Mouse (Mus musculus): ENCODE results near the gene Teddm1a. TPM values are rescaled to one million over a fixed set of nuclear protein-coding genes. Genes with fewer than 3 reads are reported as not detected.

The Teddm1a gene
- total and polyA plus RNA-seq, 3 experiments = not detected

DNA sequence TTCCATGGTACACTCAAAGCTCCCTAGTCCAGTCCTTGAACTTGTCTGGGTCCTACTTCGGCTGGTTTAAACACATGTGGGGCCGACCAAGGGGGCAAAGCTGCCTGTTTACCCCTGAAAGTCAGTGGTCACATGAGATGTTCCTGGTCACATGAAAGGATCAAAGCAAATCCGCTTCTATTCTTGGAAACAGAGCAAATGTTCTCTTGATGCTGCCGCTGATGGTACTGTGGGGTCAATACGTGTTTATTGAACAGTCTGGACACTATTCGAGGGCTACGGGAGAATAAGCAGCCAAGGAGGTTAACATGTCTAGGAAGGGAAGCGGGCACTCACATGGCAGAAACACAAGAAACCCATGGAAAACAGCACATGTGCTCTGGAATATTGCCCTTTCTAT lies 5.7 kb downstream of the Teddm1a start:
- no peak overlapping the region for H3K4me2 ChIP-seq (ENCODE audit: insufficient read depth, low read depth, poor library complexity, severe bottlenecking)
- no peak overlapping the region for H3K4me3 ChIP-seq (replicated peaks in 1 of 3; ENCODE audit: low read depth in 2 of 3, low read length in 2 of 3, poor library complexity in 1 of 3)
- TF ChIP-seq GABPA (IDR thresholded peaks at IDR 0.05; ENCODE audit: insufficient replicate concordance, low read depth, low read length) = no peak
- TF ChIP-seq E2F4 (IDR thresholded peaks at IDR 0.05; ENCODE audit: insufficient replicate concordance, low read depth, low read length) = no peak
- H3K9me3 ChIP-seq (replicated peaks; ENCODE audit: low read length) = no peaks in the 10 kb centered on the region
- no peaks in the 10 kb centered on the region for H3K79me2 ChIP-seq (replicated peaks; ENCODE audit: control insufficient read depth, extremely low read depth, insufficient read depth, poor library complexity, severe bottlenecking)
- dilution Hi-C loops (cut with MboI; ENCODE audit: extremely low pct_ligation_motif_present, extremely low pct_unique_long_range_greater_than_20kb, low sequenced_read_pairs) = no loop called here
- no peak for DNase-seq (ENCODE audit: extremely low read depth)
- no peaks in the 10 kb centered on the region for H3K36me3 ChIP-seq (replicated peaks in 1 of 2; ENCODE audit: control insufficient read depth in 1 of 2, insufficient read depth in 1 of 2, low read length in 1 of 2)
- peaks cover 3 to 40% of the 10 kb centered on the region in 2 experiments; a peak in 3 of 4 replicates for H3K4me1 ChIP-seq (ENCODE audit: control insufficient read depth in 1 of 2, insufficient read depth in 2 of 2)
- H3K27me3 ChIP-seq (replicated peaks) = peaks cover 4% of the 10 kb centered on the region
- no peak overlapping the region for H3K9ac ChIP-seq (ENCODE audit: insufficient read depth, low read depth)
- no peak overlapping the region for H3K27ac ChIP-seq (ENCODE audit: insufficient read depth, low read depth)
- in situ Hi-C loops (cut with MboI; ENCODE audit: low pct_ligation_motif_present, low pct_unique_long_range_greater_than_20kb, low sequenced_read_pairs) = loop anchor here (10.0 kb wide), 1 partner anchor 138 kb away; no protein-coding TSS in a partner anchor

- TF ChIP-seq ELF1 (IDR thresholded peaks at IDR 0.05; ENCODE audit: low read depth, low read length) (no peak), NRF1 (IDR thresholded peaks at IDR 0.05; ENCODE audit: low read depth, low read length) (no peak), POLR2A (IDR thresholded peaks at IDR 0.05; ENCODE audit: low read depth, low read length) (no peak), USF2 (conservative IDR thresholded peaks at IDR 0.05; ENCODE audit: low read depth, low read length) (no peak), ZMIZ1 (IDR thresholded peaks at IDR 0.05; ENCODE audit: low read depth, low read length) (no peak), RCOR1 (conservative IDR thresholded peaks at IDR 0.05; ENCODE audit: low read depth, low read length) (no peak), ZC3H11A (IDR thresholded peaks at IDR 0.05; ENCODE audit: low read depth, low read length) (no peak), UBTF (IDR thresholded peaks at IDR 0.05; ENCODE audit: low read depth, low read length) (no peak), NELFE (IDR thresholded peaks at IDR 0.05; ENCODE audit: low read depth, low read length) (no peak), GABPA (IDR thresholded peaks at IDR 0.05; ENCODE audit: insufficient replicate concordance, low read depth, low read length) (no peak), ZNF384 (IDR thresholded peaks at IDR 0.05; ENCODE audit: low read depth, low read length) (no peak), KAT2A (IDR thresholded peaks at IDR 0.05; ENCODE audit: insufficient replicate concordance, low read length) (no peak), MYC (IDR thresholded peaks at IDR 0.05; ENCODE audit: low read depth, low read length) (no peak), MAFK (IDR thresholded peaks at IDR 0.05; ENCODE audit: insufficient replicate concordance, low read length) (no peak), MEF2A (IDR thresholded peaks at IDR 0.05; ENCODE audit: borderline replicate concordance, low read depth, low read length) (no peak), MXI1 (IDR thresholded peaks at IDR 0.05; ENCODE audit: low read depth, low read length) (no peak), HCFC1 (IDR thresholded peaks at IDR 0.05; ENCODE audit: low read depth, low read length) (no peak)
- H3K9me3 ChIP-seq (replicated peaks; ENCODE audit: low read length) = no peaks in the 10 kb centered on the region
- dilution Hi-C loops (cut with MboI; ENCODE audit: extremely low pct_ligation_motif_present, extremely low pct_unique_long_range_greater_than_20kb, low sequenced_read_pairs) (no loop called here), in situ Hi-C loops (cut with MboI; ENCODE audit: low pct_ligation_motif_present, low pct_unique_long_range_greater_than_20kb, low sequenced_read_pairs) (loop anchor here (10.0 kb wide), 1 partner anchor 136 kb away; no protein-coding TSS in a partner anchor)
- peaks cover 3 to 40% of the 10 kb centered on the region in 2 experiments; a peak in 3 of 4 replicates for H3K4me1 ChIP-seq (ENCODE audit: control insufficient read depth in 1 of 2, insufficient read depth in 2 of 2)
- H3K79me2 ChIP-seq (replicated peaks; ENCODE audit: control insufficient read depth, extremely low read depth, insufficient read depth, poor library complexity, severe bottlenecking) = no peaks in the 10 kb centered on the region
- H3K4me2 ChIP-seq (ENCODE audit: insufficient read depth, low read depth, poor library complexity, severe bottlenecking) = peak overlapping the region; percentile 32
- H3K27ac ChIP-seq (ENCODE audit: insufficient read depth, low read depth) = no peak overlapping the region
- peak overlapping the region; percentile 43 for H3K9ac ChIP-seq (ENCODE audit: insufficient read depth, low read depth)
- DNase-seq (ENCODE audit: extremely low read depth) = no peak
- H3K27me3 ChIP-seq (replicated peaks) = no peaks in the 10 kb centered on the region
- H3K4me3 ChIP-seq (replicated peaks in 1 of 3; ENCODE audit: low read depth in 2 of 3, low read length in 2 of 3, poor library complexity in 1 of 3) = peak overlapping the region; percentile 33 to 91 (median 59)
- peaks cover 8 to 16% of the 10 kb centered on the region in 2 experiments for H3K36me3 ChIP-seq (replicated peaks in 1 of 2; ENCODE audit: control insufficient read depth in 1 of 2, insufficient read depth in 1 of 2, low read length in 1 of 2)
Measured at GRCm38 (mm10) chr1:153898989-153899730, 7.6 kb downstream of the Teddm1a start.

Data from CH12.LX (cell line).